23 mouse cellular contexts compared by ENCODE assay signal in the genomic region with DNA sequence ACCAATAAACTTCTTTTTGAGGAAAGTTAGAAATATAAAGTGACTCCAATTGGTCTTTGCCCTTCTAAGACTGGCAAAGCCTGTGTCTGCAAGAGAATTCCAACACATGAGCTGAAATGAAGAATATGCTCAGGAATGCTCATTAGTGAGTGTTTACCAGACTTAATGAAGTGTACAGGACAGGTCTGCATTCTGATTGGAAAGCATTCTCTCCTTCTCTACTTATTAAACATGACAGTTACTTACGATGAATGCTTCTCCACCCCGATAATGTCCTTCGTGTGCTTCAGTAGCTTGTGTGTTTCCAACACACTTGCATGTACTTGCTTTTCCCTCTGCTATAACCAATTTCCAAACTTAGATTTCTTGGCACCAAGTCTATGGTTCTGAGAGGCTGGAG.
"Had no signal": no experiment of that assay in that cellular context is flagged by ENCODE, and none has a peak within 500 bp of the region (broad histone marks: within the 10 kb centered on the region; RNA-seq: fewer than 3 reads in every experiment).

No protein-coding gene starts in this region.

- DNase-seq: gastrocnemius, postnatal 14 days; gastrocnemius, postnatal 36 days; heart, adult 11 months; heart, adult 2 months; heart, postnatal 14 days; heart, postnatal 36 days; kidney, adult 11 months; kidney, postnatal 10 days; kidney, postnatal 25 days; layer of hippocampus, adult 9-11 months; layer of hippocampus, postnatal 36 days; left cerebral cortex, postnatal 4 days had no signal

- ATAC-seq: hindbrain, postnatal 0 days; intestine, embryonic 16.5 days; liver, embryonic 12.5 days had no signal

- H3K27ac ChIP-seq: heart, adult 2 months; heart, embryonic 13.5 days; heart, embryonic 15.5 days; hindbrain, embryonic 13.5 days; hindbrain, embryonic 15.5 days; hindbrain, postnatal 0 days; limb, embryonic 13.5 days; limb, embryonic 15.5 days; liver, embryonic 12.5 days; liver, embryonic 14.5 days had no signal

- H3K9ac ChIP-seq: heart, embryonic 13.5 days; heart, embryonic 15.5 days; hindbrain, embryonic 13.5 days; hindbrain, embryonic 15.5 days; limb, embryonic 13.5 days; limb, embryonic 15.5 days; liver, embryonic 12.5 days; liver, embryonic 14.5 days had no signal

- H3K36me3 ChIP-seq: heart, embryonic 13.5 days; heart, embryonic 15.5 days; hindbrain, embryonic 13.5 days; hindbrain, embryonic 15.5 days; limb, embryonic 13.5 days; limb, embryonic 15.5 days; liver, embryonic 12.5 days had no signal

- H3K4me1 ChIP-seq: heart, embryonic 13.5 days; heart, embryonic 15.5 days; hindbrain, embryonic 13.5 days; hindbrain, embryonic 15.5 days; limb, embryonic 13.5 days; limb, embryonic 15.5 days; liver, embryonic 12.5 days had no signal

- H3K9me3 ChIP-seq: heart, embryonic 13.5 days; heart, embryonic 15.5 days; hindbrain, embryonic 13.5 days; hindbrain, embryonic 15.5 days; limb, embryonic 13.5 days; limb, embryonic 15.5 days; liver, embryonic 12.5 days had no signal

- H3K27me3 ChIP-seq: heart, embryonic 13.5 days; heart, embryonic 15.5 days; hindbrain, embryonic 13.5 days; hindbrain, embryonic 15.5 days; limb, embryonic 13.5 days; limb, embryonic 15.5 days; liver, embryonic 12.5 days had no signal

- H3K4me2 ChIP-seq: heart, embryonic 11.5 days; heart, embryonic 13.5 days; heart, embryonic 15.5 days; hindbrain, embryonic 13.5 days; hindbrain, embryonic 15.5 days; limb, embryonic 13.5 days; limb, embryonic 15.5 days; liver, embryonic 12.5 days had no signal

- H3K4me3 ChIP-seq: heart, adult 2 months; heart, embryonic 13.5 days; heart, embryonic 15.5 days; hindbrain, embryonic 13.5 days; hindbrain, embryonic 15.5 days; limb, embryonic 13.5 days; limb, embryonic 15.5 days; liver, embryonic 12.5 days had no signal
